Comparison of ENCODE assay signal across 24 mouse cellular contexts in the genomic region with DNA sequence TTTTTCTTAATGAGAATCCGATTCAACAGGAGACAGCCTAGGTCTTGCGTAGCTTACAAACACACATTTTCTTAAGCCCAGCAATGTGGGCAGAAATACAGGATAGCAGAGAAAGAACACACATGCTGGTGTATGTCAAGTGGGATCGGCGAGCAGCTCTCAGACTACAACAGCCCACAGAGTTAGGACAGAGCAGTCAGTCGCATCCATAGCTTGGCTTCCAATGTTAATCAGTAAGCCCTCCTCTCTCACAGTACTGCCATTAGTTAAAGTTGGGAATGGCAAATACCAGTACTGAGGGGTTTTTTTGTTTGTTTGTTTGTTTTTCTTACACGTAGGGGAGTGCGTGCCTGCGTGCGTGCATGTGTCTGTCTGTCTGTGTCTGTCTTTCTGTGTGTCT.
DNase-seq lines count a peak whose midpoint lies in the region; ATAC-seq and TF ChIP-seq lines count a peak whose summit lies in the region.
"Had no signal": no experiment of that assay in that cellular context is flagged by ENCODE, and none has a peak within 500 bp of the region (broad histone marks: within the 10 kb centered on the region; RNA-seq: fewer than 3 reads in every experiment).

No protein-coding gene starts in this region.

- H3K27ac ChIP-seq in kidney, adult 2 months (ENCODE audit: insufficient read depth, low read depth, low read length): no peak overlapping the region
- H3K27ac ChIP-seq in kidney, embryonic 16.5 days (ENCODE audit: low read length): no peak overlapping the region
- H3K27ac ChIP-seq in limb, embryonic 13.5 days: no peak overlapping the region
- H3K27ac ChIP-seq in limb, embryonic 10.5 days: no peak overlapping the region
- H3K27ac ChIP-seq: embryonic facial prominence, embryonic 10.5 days; embryonic facial prominence, embryonic 12.5 days; forebrain, embryonic 13.5 days; forebrain, embryonic 15.5 days had no signal

- 0 out of 2 replicates have a peak overlapping the region, but pooled peaks have one; percentile 8 for H3K4me2 ChIP-seq in kidney, embryonic 16.5 days (replicated peaks; ENCODE audit: low read depth, low read length)
- H3K4me2 ChIP-seq in limb, embryonic 13.5 days (replicated peaks): peak overlapping the region; percentile 35; the same call in 1 of the 2 replicates
- H3K4me2 ChIP-seq: embryonic facial prominence, embryonic 12.5 days; forebrain, embryonic 13.5 days; forebrain, embryonic 15.5 days had no signal

- H3K9me3 ChIP-seq in kidney, embryonic 16.5 days (ENCODE audit: low read length): no peaks in the 10 kb centered on the region
- H3K9me3 ChIP-seq in limb, embryonic 13.5 days: no peaks in the 10 kb centered on the region
- H3K9me3 ChIP-seq in limb, embryonic 10.5 days (replicated peaks): no peaks in the 10 kb centered on the region
- H3K9me3 ChIP-seq: embryonic facial prominence, embryonic 10.5 days; embryonic facial prominence, embryonic 12.5 days; forebrain, embryonic 13.5 days; forebrain, embryonic 15.5 days; G1E had no signal

- no peak overlapping the region for H3K9ac ChIP-seq in kidney, embryonic 16.5 days (replicated peaks; ENCODE audit: low read length)
- no peak overlapping the region for H3K9ac ChIP-seq in limb, embryonic 13.5 days
- H3K9ac ChIP-seq: embryonic facial prominence, embryonic 12.5 days; forebrain, embryonic 13.5 days; forebrain, embryonic 15.5 days had no signal

- 69% methylated on average over 9 of the region's 9 CpGs for WGBS in kidney, adult 2 months
- WGBS in kidney, embryonic 16.5 days: 72% methylated on average over 9 of the region's 9 CpGs
- 86% methylated on average over 9 of the region's 9 CpGs for WGBS in limb, embryonic 13.5 days
- 92% methylated on average over 9 of the region's 9 CpGs for WGBS in limb, embryonic 10.5 days

- no peaks in the 10 kb centered on the region for H3K36me3 ChIP-seq in kidney, adult 2 months (ENCODE audit: control insufficient read depth, insufficient read depth, low read length)
- H3K36me3 ChIP-seq in kidney, embryonic 16.5 days (ENCODE audit: insufficient read depth, low read length): no peaks in the 10 kb centered on the region
- no peaks in the 10 kb centered on the region for H3K36me3 ChIP-seq in limb, embryonic 13.5 days
- no peaks in the 10 kb centered on the region for H3K36me3 ChIP-seq in limb, embryonic 10.5 days
- H3K36me3 ChIP-seq: embryonic facial prominence, embryonic 10.5 days; embryonic facial prominence, embryonic 12.5 days; forebrain, embryonic 15.5 days; G1E had no signal

- peaks cover 3% of the 10 kb centered on the region; the same call in 1 of the 2 replicates for H3K4me1 ChIP-seq in kidney, adult 2 months (ENCODE audit: control insufficient read depth, insufficient read depth, low read length)
- H3K4me1 ChIP-seq in kidney, embryonic 16.5 days (ENCODE audit: insufficient read depth, low read length): peaks cover 20% of the 10 kb centered on the region
- peaks cover 34% of the 10 kb centered on the region for H3K4me1 ChIP-seq in limb, embryonic 13.5 days
- H3K4me1 ChIP-seq in limb, embryonic 10.5 days: peaks cover 17% of the 10 kb centered on the region
- H3K4me1 ChIP-seq: forebrain, embryonic 15.5 days had no signal

- no peak for TF ChIP-seq CTCF in kidney, adult 2 months (conservative IDR thresholded peaks at IDR 0.05; ENCODE audit: insufficient read depth, insufficient read length, low read depth, low read length)

- peak; percentile 14 for DNase-seq in kidney, adult 2 months
- DNase-seq in kidney, adult 11 months: no peak
- no peak for DNase-seq in kidney, adult 8-10 months
- no peak for DNase-seq in limb, embryonic 10.5 days (ENCODE audit: low spot score)
- DNase-seq: adrenal gland, adult 8-10 months; adrenal gland, postnatal 14 days; adrenal gland, postnatal 36 days; B cell, adult 2 months; cerebellum, adult 11-12 months; cerebellum, adult 2 months; cerebellum, adult 9-10 months; cerebellum, postnatal 10 days; cerebellum, postnatal 25 days had no signal

- 0 out of 2 replicates have a peak, but pooled peaks have one; percentile 70 for ATAC-seq in kidney, embryonic 16.5 days (ENCODE audit: low FRiP score, low TSS enrichment)
- ATAC-seq in limb, embryonic 13.5 days (ENCODE audit: low FRiP score, low read depth): no peak
- ATAC-seq: activated CD4-positive, CD25-positive, alpha-beta regulatory T cell, adult 4 months; CD4-positive, CD25-positive, alpha-beta regulatory T cell, adult 4 months; forebrain, embryonic 13.5 days; forebrain, embryonic 15.5 days; Patski had no signal

- TF ChIP-seq POLR2A in kidney, adult 2 months (IDR thresholded peaks at IDR 0.05; ENCODE audit: low read depth, low read length): no peak

- H3K27me3 ChIP-seq in kidney, adult 2 months (replicated peaks; ENCODE audit: control insufficient read depth, insufficient read depth, low read length): no peaks in the 10 kb centered on the region
- H3K27me3 ChIP-seq in kidney, embryonic 16.5 days (ENCODE audit: insufficient read depth, low read length): no peaks in the 10 kb centered on the region
- H3K27me3 ChIP-seq in limb, embryonic 13.5 days: no peaks in the 10 kb centered on the region
- H3K27me3 ChIP-seq in limb, embryonic 10.5 days (ENCODE audit: low read depth, poor library complexity, severe bottlenecking): no peaks in the 10 kb centered on the region
- H3K27me3 ChIP-seq: CH12.LX; embryonic facial prominence, embryonic 12.5 days; forebrain, embryonic 13.5 days; forebrain, embryonic 15.5 days; Patski had no signal

- H3K4me3 ChIP-seq in kidney, adult 2 months (ENCODE audit: insufficient read depth, low read depth, low read length): no peak overlapping the region
- no peak overlapping the region for H3K4me3 ChIP-seq in kidney, embryonic 16.5 days (ENCODE audit: low read length)
- H3K4me3 ChIP-seq in limb, embryonic 13.5 days: no peak overlapping the region
- H3K4me3 ChIP-seq in limb, embryonic 10.5 days: no peak overlapping the region
- H3K4me3 ChIP-seq: embryonic facial prominence, embryonic 10.5 days; embryonic facial prominence, embryonic 12.5 days; forebrain, embryonic 13.5 days; forebrain, embryonic 15.5 days had no signal
